Mouse (Mus musculus) induced T-regulatory cell, adult 2 months (primary cell): ENCODE results near the gene H2-Ob.
A peak's percentile ranks its signal among the peaks of the same experiment; 100 is the strongest.

Experiments
- DNase-seq: peaks from one replicate; pipeline ENCODE4 v3.0.0-alpha.2; 2012; ENCODE audit warnings: low read depth

Gene H2-Ob

DNA sequence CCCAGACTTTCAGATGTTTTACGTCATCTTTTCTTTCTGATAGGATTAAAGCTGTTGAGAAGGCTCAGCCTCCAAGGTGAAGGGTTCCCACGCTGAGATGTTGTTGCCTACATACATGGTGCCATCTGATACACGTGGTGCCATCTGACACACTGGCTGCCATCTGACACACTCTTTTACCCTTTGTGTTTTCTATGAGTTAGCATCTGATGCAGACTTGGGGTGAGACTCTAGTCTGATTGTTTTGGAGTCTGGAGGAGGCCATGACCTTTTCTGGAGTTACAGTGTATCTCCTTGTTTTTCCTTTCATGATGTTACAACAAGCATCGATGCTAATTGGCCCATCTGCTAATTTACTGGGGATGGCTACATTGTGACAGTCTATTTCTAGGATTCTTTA lies 6.0 kb downstream of the H2-Ob start:
- DNase-seq = no peak

DNA sequence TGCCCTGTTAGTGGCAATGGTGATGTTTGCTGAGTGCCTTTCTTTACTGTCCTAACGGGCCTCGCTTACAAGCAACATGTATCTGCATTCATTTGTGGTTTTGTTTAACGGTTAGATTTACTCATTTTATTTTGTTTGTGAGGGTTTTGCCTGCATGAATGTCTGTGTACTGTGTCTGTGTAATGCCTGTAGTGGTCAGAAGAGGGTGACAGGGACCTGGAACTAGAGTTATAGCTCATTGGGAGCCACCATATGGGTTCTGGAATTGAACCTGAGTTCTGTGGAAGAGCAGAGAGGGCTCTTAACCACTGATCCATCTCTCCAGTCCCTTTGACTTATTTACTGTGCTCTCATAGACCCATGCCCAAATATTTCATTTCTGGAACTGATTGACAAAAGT lies 8.3 kb downstream of the H2-Ob start:
- no peak for DNase-seq

DNA sequence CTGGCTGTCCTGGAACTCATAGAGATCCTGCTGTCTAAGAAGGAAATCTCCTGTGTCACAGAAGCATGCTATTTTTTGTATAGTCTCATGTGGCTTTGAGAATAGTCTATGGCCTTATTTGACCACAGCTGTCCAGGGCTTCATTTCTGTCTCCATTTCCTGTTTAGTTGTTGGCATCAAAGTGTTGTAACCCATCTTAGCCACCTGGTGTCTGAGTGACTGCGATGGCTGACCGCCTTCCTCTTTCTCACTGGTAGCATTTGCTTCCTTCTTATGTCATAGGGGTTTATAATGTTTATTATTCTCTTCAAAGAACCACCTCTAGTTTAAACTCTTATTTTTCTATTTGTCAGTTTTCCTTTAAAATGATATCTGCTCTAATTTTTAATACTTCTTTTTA lies 10.1 kb downstream of the H2-Ob start:
- no peak for DNase-seq

DNA sequence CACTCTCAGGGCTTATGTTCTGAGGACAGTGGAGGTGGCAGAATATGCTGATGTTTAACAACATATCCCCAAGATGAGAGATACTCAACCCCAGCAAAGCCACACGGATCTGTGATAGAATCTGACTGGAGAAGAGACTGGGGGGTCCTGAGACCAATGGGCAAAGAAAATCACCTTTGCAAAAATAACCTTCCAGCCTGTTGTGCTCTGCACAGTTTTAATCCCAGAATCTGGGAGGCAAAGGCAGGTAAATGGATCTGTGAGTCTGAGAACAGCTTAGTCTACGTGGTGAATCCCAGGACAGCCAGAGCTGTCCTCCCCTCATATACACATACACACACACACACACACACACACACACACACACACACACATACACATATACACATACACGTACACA lies 10.7 kb downstream of the H2-Ob start:
- DNase-seq = no peak

DNA sequence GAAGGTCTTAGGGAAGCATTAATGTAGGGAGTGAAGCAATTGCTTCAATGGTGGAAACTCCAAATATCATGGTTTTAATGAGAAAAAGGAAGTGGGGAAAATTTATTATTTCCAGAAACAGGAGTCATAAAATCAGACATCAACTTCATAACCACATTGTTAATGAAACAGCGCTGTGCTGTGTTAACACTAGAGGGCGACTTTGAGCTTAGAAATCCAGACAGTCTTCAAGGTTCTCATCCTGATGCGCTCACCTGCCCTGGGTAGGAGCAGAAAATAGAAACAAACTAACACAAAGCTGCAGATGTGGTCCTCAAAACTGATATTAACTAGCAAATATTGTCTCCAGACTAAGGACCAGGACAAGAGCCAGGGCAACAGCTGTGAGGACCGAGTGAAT lies 11.2 kb downstream of the H2-Ob start:
- DNase-seq = peak; percentile 87

DNA sequence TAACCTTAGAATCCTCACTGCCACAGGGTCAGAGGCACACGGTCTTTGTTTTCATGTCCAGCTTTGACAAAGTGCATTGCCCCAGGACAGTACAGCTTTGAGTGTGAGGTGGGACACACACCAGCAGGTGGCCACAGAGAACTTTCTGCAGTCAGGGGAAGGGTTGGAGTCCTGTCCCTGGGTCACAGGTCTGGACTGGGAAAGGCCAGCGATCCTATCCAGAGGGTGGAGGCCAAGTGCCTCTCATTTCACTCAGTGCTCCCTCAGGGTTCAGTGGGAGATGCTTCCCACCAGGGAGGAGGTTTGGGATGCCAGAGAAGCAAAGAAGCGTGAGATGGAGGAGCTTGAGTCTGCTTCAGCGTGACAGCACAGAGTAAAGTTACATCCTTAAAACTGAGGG lies 13.0 kb downstream of the H2-Ob start:
- DNase-seq = no peak

DNA sequence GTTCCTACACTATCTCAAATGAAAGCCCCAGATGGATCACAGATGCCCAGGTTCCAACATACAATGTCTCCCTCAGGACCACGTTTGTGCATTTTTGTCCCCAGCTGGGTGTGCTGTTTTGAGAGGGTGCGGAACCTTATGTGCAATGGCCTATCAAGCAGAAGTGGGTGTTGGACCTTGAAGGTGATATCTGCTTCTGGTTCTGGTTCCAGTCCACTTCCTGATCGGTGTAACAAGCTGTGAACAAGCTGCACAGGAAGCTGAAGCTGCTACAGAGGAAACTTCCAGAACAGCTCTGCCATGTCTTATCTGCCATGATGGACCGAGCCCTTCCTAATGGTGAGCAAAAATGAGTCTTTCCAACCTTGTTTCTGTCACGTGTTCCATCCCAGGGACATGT lies 17.8 kb downstream of the H2-Ob start:
- no peak for DNase-seq

DNA sequence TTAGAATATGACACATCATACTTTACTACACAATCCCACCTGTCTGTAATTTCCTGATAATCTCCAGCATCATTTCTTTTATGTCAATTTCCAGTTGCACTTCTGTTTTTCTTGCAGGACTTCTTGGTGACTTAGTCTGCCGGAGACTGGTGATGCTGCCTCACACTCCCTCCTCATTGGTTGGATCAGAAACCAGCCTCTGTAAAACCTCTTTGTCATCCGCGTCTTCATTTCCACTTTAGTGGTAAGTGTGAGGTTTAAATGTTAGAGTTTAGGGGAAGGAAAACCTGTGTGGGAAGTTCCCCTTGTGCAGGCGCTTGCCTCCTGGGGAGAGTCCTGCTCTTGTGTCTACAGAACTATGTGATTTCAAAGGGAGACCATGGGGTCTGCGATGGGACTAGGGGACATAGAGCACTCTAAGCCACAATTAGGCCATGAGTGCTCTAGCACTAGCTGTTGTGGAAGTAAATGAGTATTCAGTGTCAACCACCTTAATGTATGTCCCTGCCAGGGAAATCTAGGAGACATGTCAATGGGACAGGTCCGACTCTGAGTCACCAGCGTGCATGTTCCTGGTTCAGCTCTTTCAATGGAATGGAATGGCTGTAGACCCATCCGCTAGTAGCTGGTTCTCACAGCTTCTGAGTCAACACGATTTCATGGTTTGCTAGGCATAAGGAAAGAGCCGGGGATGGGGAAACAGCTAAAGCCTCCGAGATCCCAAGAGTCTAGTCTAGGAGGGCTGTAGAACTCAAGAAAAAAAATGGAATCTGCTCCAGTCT lies 19.1 kb downstream of the H2-Ob start, which contains the start of gene H2-Ab1:
H2-Ab1 (plus strand) TSS at position 96 of the 782 bp plus-strand sequence.
- peak; percentile 94 for DNase-seq

DNA sequence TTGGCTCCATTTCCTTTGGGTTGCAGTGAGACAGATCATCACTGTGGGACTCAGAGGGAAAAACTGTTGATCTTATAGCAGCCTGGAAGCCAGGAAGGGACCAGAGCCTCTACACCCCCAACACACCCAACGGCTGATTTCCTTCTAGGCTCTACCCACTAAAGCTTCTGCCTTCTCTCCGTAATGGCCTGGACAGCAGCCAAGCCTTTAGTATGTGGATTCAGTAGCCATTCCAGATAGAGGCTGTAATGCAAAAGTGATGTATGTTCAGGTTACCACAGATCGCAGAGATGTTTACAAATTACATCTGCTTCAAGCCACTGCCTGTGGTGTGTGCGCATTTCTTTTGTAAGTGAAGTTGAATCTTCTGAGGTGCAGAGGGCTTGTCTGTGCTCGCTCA lies 21.8 kb downstream of the H2-Ob start:
- DNase-seq = no peak

DNA sequence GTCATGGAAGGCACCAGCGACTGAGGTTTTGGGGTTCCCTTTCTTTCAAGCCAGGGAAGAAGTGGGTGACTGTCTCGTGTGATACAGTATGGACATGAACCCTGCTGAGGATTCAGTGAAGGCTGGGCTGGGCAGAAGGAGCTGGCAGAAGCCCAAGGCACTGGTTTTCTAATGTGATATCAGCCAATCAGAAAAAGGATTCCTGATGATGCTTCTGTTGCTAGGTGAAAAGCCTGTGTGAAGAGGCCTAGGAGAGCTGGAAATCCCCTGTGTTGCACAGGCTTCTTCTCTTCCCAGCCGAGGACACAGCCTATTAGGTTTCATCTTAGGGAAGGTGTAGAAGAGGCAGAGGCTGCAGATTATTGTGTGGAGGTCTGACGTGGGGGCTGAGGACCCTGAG lies 22.8 kb downstream of the H2-Ob start:
- DNase-seq = peak; percentile 96

DNA sequence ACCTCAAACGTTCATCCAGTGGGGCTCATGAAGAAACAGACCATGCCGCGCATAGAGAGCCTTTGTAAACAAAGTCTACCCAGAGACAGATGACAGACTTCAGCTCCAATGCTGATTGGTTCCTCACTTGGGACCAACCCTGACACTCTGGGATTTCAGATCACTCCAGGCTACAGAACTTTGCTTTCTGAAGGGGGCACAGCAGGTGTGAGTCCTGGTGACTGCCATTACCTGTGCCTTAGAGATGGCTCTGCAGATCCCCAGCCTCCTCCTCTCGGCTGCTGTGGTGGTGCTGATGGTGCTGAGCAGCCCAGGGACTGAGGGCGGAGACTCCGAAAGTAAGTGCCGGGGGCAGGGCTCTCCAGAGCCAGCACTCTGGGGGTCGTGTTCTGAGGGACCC lies 24.4 kb downstream of the H2-Ob start:
- peak; percentile 96 for DNase-seq

DNA sequence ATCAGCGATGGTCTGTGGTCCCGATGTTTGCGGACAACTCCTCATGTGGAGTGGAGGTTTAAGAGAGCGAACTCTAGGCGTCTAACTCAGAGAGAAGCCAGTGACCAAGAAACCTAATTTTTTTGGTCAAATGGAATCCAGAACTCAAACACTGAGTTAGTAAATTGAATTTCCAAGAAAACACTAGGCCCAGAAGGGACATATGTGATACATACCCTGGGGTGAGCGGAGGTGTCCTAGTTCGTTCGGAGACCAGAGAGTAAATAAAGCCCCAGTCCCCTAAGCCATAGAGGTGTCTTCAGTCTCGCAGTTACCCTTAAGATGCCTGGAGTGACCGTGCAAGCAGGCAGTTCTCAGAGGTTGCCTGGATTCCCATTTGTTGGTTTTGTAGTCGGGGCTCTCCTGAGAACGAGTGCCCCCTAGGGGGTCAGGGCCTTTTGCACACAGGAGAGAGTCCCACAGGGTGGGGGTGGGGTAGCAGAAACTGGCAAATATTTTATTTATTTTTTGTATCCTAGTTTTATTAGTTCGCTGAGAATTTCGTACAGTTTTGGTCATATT lies 25.2 kb downstream of the H2-Ob start:
- peak; percentile 62 for DNase-seq

DNA sequence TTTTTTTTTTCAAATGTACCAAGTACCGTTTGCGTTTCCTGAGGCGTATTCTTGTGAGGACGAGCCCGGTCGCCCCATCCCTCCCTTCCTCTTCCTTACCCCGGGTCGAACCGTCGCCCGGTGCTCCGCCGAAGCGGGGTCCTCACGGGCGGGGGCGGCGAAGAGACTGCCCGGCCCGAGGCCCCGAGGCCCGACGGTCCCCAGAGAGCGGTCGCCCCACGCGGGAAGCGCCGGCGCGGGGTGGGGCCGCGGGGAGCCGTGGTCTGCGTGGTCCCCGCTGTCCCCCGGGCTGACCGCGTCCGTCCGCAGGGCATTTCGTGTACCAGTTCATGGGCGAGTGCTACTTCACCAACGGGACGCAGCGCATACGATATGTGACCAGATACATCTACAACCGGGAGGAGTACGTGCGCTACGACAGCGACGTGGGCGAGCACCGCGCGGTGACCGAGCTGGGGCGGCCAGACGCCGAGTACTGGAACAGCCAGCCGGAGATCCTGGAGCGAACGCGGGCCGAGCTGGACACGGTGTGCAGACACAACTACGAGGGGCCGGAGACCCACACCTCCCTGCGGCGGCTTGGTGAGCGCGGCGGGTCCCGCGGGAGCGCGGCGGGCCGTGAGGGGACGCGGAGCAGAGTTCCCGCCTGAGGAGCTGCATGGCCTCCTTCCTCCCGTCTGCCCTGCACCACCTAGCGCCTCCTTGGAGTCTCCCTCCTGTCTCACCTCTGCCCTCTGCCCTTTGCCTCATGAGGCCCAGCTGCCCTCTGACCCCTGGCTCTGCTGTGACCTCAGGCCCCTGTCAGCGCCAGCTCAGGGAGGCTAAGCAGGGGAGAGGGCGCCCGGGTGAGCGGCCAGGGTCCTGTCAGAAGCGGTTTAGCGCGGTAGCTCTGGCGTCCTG lies 26.0 kb downstream of the H2-Ob start:
- DNase-seq = peak; percentile 57

DNA sequence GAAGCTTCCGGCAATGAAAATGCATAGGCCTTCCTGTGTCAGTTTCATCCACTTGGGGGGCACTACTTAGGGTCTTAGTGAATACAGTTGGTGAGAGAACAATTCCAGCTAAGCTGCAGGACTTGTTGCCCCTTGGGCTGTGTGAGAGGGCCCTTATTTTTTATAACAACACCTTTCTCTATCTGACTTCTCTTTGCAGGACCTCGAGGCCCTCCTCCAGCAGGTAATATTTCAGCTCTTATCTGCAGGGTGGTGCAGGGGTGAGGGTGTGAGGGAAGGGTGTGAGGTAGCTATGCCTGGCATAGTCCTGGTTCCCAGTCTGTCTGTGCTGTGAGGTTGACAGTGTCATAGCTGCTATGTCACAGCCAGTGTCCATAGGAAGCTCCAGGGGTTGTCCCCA lies 29.6 kb downstream of the H2-Ob start:
- DNase-seq = no peak

DNA sequence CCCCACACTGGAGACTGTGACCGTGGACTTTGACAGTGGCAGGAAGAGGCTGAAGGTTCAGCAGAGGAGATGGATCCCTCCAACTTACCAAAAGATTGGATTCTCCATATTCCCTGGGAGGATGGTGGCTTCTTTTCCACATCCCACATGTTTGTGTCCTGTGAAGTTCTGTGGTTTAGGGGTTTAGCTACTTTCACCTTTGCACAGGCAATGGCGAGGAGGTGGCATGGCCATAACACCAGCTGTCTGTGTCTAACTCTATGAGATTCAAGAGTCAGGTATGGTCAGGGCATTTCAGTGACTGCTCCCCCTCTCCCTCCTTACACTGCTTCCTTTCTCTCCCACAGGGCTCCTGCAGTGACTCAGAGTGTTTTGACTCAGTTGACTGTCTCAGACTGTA lies 30.0 kb downstream of the H2-Ob start:
- DNase-seq = no peak

DNA sequence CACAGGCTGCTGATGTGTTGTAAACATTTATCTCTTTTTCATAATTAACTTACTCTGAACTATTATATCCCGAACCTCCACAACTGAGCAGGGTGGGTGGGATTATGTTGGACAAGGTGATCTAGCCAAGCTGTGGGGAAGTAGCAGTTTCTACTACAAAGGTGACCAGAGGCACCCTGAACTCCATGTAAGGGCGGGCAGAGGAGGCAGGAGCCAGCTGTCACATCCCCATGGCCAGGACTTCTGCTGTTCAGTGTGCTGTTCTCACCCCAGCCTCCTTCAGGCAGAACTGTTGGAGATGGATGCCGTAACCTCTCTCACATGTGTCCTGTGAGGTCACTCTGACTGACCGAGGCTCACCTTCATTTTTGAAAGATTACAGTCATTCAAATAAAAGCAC lies 31.1 kb downstream of the H2-Ob start:
- no peak for DNase-seq

DNA sequence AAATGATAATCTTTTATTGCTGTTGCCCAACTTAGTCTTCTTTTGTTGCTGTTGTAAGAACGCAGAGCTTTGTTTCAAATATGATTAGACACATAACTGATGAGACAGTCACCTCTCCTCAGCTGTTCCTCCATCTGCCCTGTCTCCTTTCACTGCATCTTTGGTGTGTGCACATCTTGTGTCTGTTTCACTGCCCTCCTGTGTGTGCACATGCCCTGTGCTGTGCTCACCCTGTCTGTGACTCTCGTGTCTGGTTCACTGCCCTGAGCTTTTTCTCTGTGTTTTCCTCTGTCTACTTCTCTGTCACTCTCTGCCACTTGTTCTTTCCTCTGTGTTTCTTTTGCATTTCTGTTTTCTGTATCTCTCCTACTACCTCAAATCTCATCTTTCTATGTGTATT lies 31.5 kb downstream of the H2-Ob start:
- no peak for DNase-seq

DNA sequence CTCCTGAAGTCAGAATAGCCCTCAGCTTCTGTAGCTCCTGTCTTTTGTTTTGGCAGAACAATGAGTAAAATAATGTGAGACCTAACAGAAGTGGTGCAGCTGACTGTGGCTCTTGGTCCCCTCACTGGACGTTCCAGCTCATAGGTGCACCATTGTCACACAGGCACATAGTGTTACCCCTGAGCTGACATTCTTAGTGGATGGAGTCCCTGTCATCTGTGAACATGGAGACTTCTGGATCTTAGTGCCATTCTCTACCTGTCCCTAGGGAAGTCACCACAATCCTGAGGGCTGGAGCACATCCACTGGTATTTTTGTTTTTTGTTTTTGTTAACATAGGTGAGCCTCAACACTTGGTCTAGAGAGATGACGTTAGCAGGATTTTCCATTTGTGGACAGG lies 32.2 kb downstream of the H2-Ob start:
- DNase-seq = no peak

DNA sequence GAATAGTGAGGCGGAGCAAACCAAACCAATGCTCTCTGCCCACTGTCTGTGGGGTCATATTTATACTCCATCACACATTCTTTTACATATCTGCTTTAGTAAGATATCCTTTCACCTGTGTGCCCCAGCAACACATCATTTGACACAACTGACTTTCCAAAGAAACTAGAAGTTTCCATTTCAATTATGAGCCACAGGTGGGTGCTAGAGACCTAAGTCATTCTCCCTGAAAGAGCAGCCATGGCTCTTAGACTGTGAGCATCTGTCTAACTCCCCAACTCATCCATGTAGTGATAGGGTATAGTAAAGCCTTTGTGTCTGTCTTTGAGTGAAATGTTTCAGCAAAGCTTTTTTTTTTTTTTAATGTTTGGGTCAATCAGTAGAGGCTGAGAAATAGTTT lies 33.4 kb downstream of the H2-Ob start:
- DNase-seq = peak; percentile 43

DNA sequence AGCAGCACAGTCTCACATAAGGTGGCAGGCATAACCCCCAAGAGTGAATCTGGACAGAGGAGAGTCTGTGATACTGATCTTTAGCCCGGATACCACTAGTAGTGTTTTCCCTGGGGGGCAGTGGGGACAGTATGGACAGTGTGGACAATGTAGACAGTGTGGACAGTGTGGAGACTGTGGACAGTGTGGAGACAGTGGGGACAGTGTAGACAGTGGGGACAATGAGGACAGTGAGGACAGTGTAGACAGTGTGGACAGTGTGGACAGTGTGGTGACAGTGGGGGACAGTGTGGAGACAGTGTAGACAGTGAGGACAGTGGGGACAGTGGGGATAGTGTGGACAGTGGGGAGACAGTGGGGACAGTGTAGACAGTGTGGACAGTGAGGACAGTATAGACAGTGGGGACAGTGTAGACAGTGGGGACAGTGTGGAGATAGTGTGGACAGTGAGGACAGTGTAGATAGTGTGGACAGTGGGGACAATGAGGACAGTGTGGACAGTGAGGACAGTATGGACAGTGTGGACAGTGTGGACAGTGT lies 41.9 kb downstream of the H2-Ob start:
- no peak for DNase-seq

DNA sequence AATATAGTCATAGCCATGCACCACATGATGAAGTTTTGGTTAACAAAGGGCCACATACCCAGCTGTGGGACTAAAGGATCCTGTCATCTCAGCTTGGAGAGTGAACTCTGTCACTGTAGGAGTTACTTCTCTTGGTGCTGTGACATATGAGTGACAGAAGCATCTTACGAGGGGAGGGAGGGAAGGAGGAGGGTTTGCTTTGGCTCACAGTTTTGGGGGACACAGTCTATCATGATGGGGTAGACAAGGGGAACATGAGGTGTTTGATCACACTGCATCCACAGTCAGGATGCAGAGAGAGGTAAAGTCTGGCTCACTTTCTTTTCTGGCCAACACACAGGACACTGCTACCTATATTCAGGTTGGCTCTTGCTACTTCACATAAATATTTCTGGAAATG lies 43.1 kb downstream of the H2-Ob start:
- DNase-seq = no peak

DNA sequence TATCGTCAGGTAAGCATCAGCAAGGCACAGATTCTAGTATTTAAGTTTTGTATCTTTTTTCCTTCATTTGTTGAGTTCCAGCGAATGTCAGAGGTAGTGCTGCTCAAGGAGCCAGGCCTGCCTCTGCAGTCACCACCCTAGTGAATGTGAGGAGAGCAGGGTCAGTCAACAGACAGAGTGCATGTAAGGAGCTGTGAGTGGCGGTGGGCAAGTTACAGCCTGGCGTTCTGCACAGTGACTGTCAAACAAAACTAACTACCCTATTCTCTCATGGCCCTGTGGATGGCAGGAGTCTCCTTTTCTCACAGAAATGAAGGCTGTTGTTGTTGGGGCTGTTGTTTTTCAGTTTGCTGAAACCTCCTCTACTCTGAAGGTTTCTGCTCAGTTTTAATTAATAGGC lies 46.7 kb downstream of the H2-Ob start:
- DNase-seq = no peak

DNA sequence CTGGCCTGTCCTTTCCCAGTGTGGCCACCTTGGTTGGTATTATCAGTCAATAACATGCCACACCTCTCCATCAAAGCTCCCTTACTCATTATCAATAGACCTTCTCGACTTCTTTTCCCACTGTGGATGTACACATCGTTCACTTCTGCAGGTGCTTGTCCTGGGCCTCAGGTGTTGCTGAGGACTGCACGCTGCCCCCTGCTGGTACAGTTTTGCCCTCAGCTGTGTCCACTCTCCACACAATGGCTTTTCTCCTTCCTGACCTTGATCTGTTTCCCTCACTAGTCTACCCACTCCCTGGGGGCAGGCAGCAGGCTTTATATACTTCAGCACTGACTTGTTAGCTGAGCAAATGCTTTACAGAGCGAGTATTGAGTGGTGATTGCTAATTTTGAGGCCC lies 47.1 kb downstream of the H2-Ob start:
- DNase-seq = peak; percentile 76
